Mouse (Mus musculus) limb, embryonic 15.5 days (tissue): ENCODE data around the gene Mccc1. TPM values are rescaled to one million over a fixed set of nuclear protein-coding genes. Genes with fewer than 3 reads are reported as not detected.
A peak's percentile ranks its signal among the peaks of the same experiment; 100 is the strongest.

Experiments used
- ATAC-seq: fragments of 200-750 bp; cut with Nextera tagmentation; 2 replicates; pipeline ENCODE4 v1.8.0; 2017; ENCODE audit warnings: low read depth, moderate TSS enrichment; ENCODE audit not compliant: insufficient number of reproducible peaks, low FRiP score, low TSS enrichment
- H3K27ac ChIP-seq: fragments of 300-500 bp; sonication (generic); 2 replicates; pipeline ENCODE4 v1.5.1; 2015; ENCODE audit warnings: moderate library complexity, mild to moderate bottlenecking, inconsistent platforms
- H3K27me3 ChIP-seq: fragments of 300-500 bp; sonication (generic); 2 replicates; pipeline ENCODE4 v1.6.1; 2015; ENCODE audit warnings: inconsistent platforms
- H3K36me3 ChIP-seq: fragments of 300-500 bp; sonication (generic); 2 replicates; pipeline ENCODE4 v1.6.1; 2015; ENCODE audit warnings: inconsistent platforms
- H3K4me1 ChIP-seq: fragments of 300-500 bp; sonication (generic); 2 replicates; pipeline ENCODE4 v1.6.1; 2015; ENCODE audit warnings: inconsistent platforms
- H3K4me2 ChIP-seq: fragments of 300-500 bp; sonication (generic); 2 replicates; pipeline ENCODE4 v1.6.1; 2015; ENCODE audit warnings: mild to moderate bottlenecking, inconsistent platforms
- H3K4me3 ChIP-seq: fragments of 300-500 bp; sonication (generic); 2 replicates; pipeline ENCODE4 v1.5.1; 2015; ENCODE audit warnings: mild to moderate bottlenecking, inconsistent platforms
- H3K9ac ChIP-seq: fragments of 300-500 bp; sonication (generic); 2 replicates; pipeline ENCODE4 v1.6.1; 2015; ENCODE audit warnings: inconsistent platforms
- H3K9me3 ChIP-seq: fragments of 300-500 bp; sonication (generic); 2 replicates; pipeline ENCODE4 v1.6.1; 2016; ENCODE audit warnings: inconsistent platforms
- WGBS: fragments of 180-500 bp; shearing (Covaris S2); methylation state at CpG from one replicate; pipeline ENCODE4 v1.1.7; 2015; 5-methylcytosine and 5-hydroxymethylcytosine counted together
- polyA plus RNA-seq: library from polyadenylated mRNA; unstranded; fragments of >200 nt; fragmentation: Nextera tagmentation; extraction: Ambion mirVana; gene quantifications from 2 replicates; pipeline ENCODE4 v1.2.1, GENCODE M21; 2015

Gene Mccc1
- polyA plus RNA-seq, 1 experiment from 2014 or later: 32.7 TPM

DNA sequence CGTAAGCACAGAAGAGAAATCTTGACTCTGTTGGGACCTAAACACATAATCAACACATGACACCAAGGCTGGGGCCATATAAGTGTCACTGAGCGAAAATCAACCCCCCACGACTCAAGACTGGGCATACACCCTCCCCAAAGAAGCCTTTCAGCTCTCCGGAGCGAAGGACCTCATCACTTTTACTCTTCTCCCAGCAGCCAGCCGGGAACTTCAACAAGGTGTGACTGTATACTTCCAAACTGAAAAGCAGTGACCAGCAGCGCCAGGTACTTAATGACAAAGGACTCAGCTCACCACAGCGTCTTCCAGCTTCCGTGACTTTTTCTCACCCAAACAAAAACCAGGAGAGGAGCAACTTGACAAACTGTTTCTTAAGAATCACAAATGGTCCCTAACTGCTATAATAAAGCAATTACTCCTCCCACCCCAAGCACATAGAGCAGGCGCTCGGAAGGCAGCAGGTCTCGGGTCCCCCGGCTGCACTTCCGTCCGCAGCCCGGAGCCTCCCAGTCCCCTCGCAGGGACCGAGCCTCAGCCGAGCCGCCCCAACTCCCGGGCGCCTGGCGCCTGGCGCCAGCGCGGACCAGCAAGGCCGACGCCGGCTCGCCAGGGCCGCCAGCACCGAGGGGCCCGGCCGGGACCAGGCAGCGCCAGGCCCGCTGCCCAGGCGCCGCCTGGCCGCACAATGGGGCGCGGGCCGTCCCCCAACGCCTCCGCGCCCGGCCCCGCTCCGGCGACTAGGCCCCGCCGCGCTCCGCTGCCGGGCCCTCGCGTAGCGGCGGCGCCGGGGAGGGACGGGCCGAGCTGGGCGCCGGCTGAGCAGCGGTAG is 68.4 kb downstream of the Mccc1 start:
- WGBS: under 1% methylated on average over 65 of the region's 65 CpGs
- 0 out of 2 replicates have a peak, but pooled peaks cover 3% of the 10 kb centered on the region for H3K36me3 ChIP-seq
- peaks cover 21% of the 10 kb centered on the region for H3K4me1 ChIP-seq
- H3K9ac ChIP-seq: peak overlapping the region; percentile 99
- H3K9me3 ChIP-seq: no peaks in the 10 kb centered on the region
- H3K27me3 ChIP-seq: no peaks in the 10 kb centered on the region
- peak overlapping the region; percentile 90 for H3K4me3 ChIP-seq
- peak overlapping the region; percentile 81 for H3K4me2 ChIP-seq
- peak overlapping the region; percentile 95 for H3K27ac ChIP-seq
- ATAC-seq: peak; percentile 50

DNA sequence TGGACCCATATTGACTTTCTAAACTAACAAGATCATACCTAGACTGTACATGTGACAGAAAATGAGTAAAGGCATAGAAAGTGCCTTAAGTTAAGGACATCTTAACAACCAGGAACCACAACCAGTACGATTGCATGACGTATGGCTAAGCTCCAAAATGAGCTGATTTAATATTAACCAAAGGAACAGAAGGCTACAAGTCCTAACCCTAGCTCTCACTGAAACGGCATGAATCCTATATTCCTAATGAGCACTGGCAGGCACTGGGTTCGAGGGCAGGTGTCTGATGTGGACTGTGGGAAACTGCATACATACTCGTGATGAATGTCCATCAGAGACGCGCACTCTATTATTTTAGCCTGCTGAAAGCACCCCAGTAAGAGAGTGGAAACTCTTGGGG is 69.1 kb downstream of the Mccc1 start:
- Histone ChIP-seq H3K4me2 (peak overlapping the region; percentile 81), H3K9ac (no peak overlapping the region), H3K9me3 (no peaks in the 10 kb centered on the region), H3K4me1 (peaks cover 21% of the 10 kb centered on the region), H3K36me3 (0 out of 2 replicates have a peak, but pooled peaks cover 3% of the 10 kb centered on the region), H3K27me3 (no peaks in the 10 kb centered on the region), H3K4me3 (peak overlapping the region; percentile 90), H3K27ac (no peak overlapping the region)
- ATAC-seq: no peak
- WGBS: 35% methylated on average over 7 of the region's 7 CpGs

DNA sequence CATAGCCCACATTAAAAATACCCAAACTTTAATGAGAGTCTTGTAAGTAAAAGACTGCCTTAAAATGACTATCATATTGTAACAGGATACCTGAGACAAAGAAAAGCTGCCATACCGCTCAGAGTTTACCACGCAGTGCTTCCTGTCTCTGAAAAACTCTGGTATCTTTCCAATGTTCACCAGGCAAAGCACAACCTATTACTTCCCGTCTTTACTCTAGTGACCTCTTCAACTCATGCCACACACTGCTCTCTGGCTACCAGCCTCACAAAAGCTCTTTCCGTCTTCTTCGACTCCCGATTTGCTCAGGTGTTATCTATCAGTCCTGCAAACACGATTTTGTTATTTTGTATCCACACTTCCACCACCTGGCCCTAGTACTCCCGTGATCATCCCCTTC is 70.6 kb downstream of the Mccc1 start:
- H3K27ac ChIP-seq: no peak overlapping the region
- H3K4me1 ChIP-seq: peaks cover 18% of the 10 kb centered on the region
- H3K4me3 ChIP-seq: no peak overlapping the region
- no peak overlapping the region for H3K4me2 ChIP-seq
- no peaks in the 10 kb centered on the region for H3K27me3 ChIP-seq
- no peaks in the 10 kb centered on the region for H3K9me3 ChIP-seq
- no peaks in the 10 kb centered on the region for H3K36me3 ChIP-seq
- H3K9ac ChIP-seq: no peak overlapping the region
- 59% methylated on average over 8 of the region's 8 CpGs for WGBS
- no peak for ATAC-seq

DNA sequence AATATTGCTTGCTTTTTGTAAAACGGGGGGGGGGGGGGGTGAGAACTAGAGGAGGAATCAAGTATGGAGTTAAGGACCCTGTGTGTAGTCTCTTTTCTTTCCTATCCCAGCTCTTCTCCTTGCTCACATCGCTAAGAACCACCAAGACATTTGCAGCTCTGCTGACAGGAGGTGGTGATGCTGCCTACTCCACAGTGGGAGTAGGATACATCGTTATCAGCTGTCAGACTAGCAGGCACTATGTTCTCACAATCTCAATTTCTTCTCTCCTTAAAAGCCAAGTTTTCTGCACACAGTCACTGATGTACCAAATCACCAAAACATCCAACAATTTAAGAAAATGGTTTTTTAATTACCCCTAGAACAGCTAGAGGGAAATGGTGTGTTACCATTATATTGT is 71.1 kb downstream of the Mccc1 start:
- H3K4me2 ChIP-seq: no peak overlapping the region
- WGBS: 70% methylated on average over 3 of the region's 3 CpGs
- no peak overlapping the region for H3K4me3 ChIP-seq
- no peak overlapping the region for H3K27ac ChIP-seq
- no peak for ATAC-seq
- H3K27me3 ChIP-seq: no peaks in the 10 kb centered on the region
- no peak overlapping the region for H3K9ac ChIP-seq
- peaks cover 16% of the 10 kb centered on the region for H3K4me1 ChIP-seq
- H3K36me3 ChIP-seq: no peaks in the 10 kb centered on the region
- no peaks in the 10 kb centered on the region for H3K9me3 ChIP-seq

DNA sequence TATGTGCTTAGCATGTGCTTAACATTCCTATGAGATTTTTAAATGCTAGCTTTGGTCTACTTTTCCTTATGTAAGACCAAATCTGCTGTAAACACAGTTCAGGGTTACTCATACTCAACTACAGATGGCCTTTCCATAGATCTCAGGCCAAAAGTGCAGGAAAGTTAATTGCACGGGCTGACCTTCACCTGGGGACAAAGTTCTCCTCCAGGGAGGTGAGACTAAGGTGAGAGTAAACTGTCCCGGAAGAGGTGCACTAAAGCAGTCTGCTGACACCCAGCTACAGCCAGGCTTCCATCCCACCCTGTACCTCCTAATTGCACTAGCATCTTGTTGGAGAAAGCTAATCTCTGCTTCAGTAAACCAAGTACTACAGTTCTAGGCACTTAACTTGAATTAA is 74.6 kb downstream of the Mccc1 start:
- Histone ChIP-seq H3K4me1 (peaks cover 6% of the 10 kb centered on the region; the same call in 1 of the 2 replicates), H3K27me3 (no peaks in the 10 kb centered on the region), H3K4me2 (no peak overlapping the region), H3K27ac (no peak overlapping the region), H3K36me3 (no peaks in the 10 kb centered on the region), H3K4me3 (no peak overlapping the region), H3K9ac (no peak overlapping the region), H3K9me3 (no peaks in the 10 kb centered on the region)
- no peak for ATAC-seq
- 76% methylated on average over 2 of the region's 2 CpGs for WGBS

DNA sequence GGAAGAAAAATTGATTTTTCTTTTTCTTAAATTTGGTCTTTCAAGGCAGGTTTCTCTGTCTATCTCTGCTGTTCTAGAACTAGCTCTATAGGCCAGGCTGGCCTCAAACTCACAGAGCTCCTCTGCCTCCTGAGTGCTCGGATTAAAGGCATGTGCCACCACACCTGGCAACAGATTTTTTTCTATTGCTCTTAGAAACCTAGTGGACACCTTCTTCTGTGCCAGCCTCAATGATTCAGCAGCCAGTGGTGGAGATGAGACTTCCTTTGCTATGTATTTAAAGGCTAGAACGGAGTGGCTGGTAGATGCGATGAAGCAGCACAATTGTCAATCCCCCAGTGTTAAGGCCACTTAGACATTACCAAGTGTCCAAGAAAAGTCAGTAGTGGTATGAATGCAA is 76.5 kb downstream of the Mccc1 start:
- no peak overlapping the region for H3K4me2 ChIP-seq
- no peaks in the 10 kb centered on the region for H3K27me3 ChIP-seq
- H3K36me3 ChIP-seq: no peaks in the 10 kb centered on the region
- H3K4me1 ChIP-seq: peaks cover 2% of the 10 kb centered on the region; the same call in 1 of the 2 replicates
- no peak overlapping the region for H3K27ac ChIP-seq
- H3K4me3 ChIP-seq: no peak overlapping the region
- WGBS: 77% methylated on average over 3 of the region's 3 CpGs
- no peaks in the 10 kb centered on the region for H3K9me3 ChIP-seq
- no peak overlapping the region for H3K9ac ChIP-seq
- ATAC-seq: no peak

DNA sequence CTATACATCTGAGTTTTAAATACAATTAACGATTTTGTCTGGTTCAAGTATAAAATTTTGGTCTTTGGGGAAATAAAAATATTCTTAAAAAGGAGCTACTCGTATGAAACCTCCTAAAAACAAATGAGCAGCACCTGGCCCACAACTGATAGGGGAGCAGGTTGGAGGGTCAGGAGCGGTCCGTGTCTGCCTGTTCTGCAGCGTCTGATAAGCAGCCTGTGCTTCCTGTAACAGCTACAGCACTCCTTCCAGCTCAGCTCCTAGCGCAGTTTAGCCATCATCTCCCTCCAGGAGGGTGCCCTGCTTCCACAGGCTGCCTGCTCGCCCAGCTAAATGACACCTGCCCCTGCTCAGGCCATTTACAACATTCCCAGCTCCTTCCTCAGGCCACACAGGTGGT is 77.0 kb downstream of the Mccc1 start:
- Histone ChIP-seq H3K27ac (no peak overlapping the region), H3K4me3 (no peak overlapping the region), H3K36me3 (no peaks in the 10 kb centered on the region), H3K4me2 (no peak overlapping the region), H3K9me3 (no peaks in the 10 kb centered on the region), H3K9ac (no peak overlapping the region), H3K4me1 (peaks cover 2% of the 10 kb centered on the region; the same call in 1 of the 2 replicates), H3K27me3 (no peaks in the 10 kb centered on the region)
- 52% methylated on average over 7 of the region's 7 CpGs for WGBS
- no peak for ATAC-seq

DNA sequence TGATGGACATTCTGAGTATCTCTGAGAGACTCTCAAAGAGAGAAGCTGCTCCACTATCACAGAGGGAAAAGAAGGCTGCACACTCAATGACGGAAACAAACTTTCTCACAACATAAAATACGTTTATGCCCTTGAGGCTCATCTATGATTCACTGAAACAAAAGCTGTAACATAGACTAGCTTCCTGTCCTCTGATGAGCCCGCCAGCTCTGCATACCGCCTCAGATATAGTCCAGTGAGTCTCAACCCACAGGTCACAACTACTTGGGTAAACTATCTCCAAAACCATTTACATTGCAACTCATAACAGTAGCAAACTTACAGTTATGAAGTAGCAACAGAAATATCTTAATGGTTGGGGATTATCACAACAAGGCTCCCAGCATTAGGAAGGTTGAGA is 78.0 kb downstream of the Mccc1 start:
- no peaks in the 10 kb centered on the region for H3K27me3 ChIP-seq
- H3K4me2 ChIP-seq: no peak overlapping the region
- H3K9me3 ChIP-seq: no peaks in the 10 kb centered on the region
- peaks cover 10% of the 10 kb centered on the region; the same call in 1 of the 2 replicates for H3K36me3 ChIP-seq
- no peak overlapping the region for H3K9ac ChIP-seq
- H3K4me3 ChIP-seq: no peak overlapping the region
- peaks cover 2% of the 10 kb centered on the region; the same call in 1 of the 2 replicates for H3K4me1 ChIP-seq
- ATAC-seq: no peak
- WGBS: 67% methylated on average over 4 of the region's 4 CpGs
- H3K27ac ChIP-seq: no peak overlapping the region

DNA sequence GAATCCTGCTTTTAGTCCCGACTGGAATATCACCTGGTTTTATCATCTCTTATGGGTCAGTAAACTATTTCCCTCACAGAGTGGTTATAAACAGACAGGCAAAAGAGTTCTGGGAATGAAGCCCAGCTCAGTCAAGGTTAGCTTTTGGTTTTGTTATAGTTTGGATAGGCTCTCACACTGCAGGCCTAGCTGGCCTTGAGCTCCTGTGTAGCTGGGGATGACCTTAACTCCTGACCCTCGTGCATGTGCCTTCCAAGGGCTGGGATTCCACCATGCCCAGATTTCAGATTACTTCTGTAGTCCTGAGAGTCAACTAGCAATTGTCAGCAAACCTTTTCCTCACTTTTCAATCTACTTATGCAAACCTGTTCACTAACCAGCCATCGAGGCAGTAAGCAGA is 82.2 kb downstream of the Mccc1 start:
- WGBS: 82% methylated on average over 3 of the region's 3 CpGs
- no peak overlapping the region for H3K4me3 ChIP-seq
- no peak for ATAC-seq

More for the DNA sequence above, 82.2 kb downstream of the Mccc1 start:
- Histone ChIP-seq H3K36me3 (peaks cover 38% of the 10 kb centered on the region), H3K9ac (no peak overlapping the region), H3K27me3 (no peaks in the 10 kb centered on the region), H3K4me2 (no peak overlapping the region), H3K4me1 (peaks cover 2% of the 10 kb centered on the region; the same call in 1 of the 2 replicates), H3K27ac (no peak overlapping the region), H3K9me3 (no peaks in the 10 kb centered on the region)

Other genes with a start within 250 kb of the Mccc1 start
- 36.7 and 38.8 TPM in 2 replicates for gene Atp11b, start 246.6 kb downstream of the Mccc1 start, polyA plus RNA-seq
- gene Dcun1d1, start 63.2 kb downstream of the Mccc1 start, polyA plus RNA-seq: 103 and 104 TPM in 2 replicates
- not detected in 2 replicates for gene Ccdc144b, start 52.9 kb upstream of the Mccc1 start, polyA plus RNA-seq
- 137 and 143 TPM in 2 replicates for gene Acad9, start 65.3 kb upstream of the Mccc1 start, polyA plus RNA-seq
- gene D3Ertd254e, start 150.3 kb upstream of the Mccc1 start, polyA plus RNA-seq: 8.4 and 10.4 TPM in 2 replicates
- 0.20 and 0.37 TPM in 2 replicates for gene Qrfpr, start 221.6 kb upstream of the Mccc1 start, polyA plus RNA-seq